Mouse (Mus musculus): ENCODE results near the gene Ncoa7. TPM values are rescaled to one million over a fixed set of nuclear protein-coding genes. Genes with fewer than 3 reads are reported as not detected.
A peak's percentile ranks its signal among the peaks of the same experiment; 100 is the strongest.

Ncoa7 gene
- polyA plus RNA-seq, 1 experiment from 2014 or later, result 11.8 TPM

DNA sequence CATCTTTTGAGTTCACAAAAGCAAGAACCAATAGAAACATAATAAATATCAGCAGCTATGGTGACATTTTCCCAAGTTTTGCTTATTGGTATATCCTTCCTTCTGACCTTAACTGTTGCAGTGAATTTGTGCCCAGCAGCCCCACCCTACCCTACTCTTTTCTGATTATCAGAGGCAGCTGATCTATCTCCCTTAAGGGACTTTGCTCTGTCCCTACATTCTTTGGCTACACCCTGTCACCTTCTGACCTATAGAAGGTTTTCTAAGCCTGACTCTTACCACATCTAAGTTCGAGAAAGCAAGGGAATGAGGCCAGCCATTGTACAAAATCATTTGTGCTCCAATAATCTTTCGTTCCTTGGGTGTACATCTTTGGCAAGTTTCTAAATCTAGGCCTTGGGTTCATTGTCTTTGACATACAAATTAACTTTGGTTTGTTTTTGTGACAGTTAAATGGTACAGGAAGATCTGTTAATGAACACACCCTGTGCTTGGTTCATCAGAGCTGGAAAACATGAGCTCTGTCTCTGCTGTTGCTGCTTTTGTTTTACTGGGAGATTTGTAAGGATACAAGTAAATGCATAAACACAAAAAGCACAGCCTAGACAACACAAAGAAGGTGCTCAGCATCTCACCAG lies 69.9 kb downstream of the Ncoa7 start:
- Histone ChIP-seq H3K27me3 (no peaks in the 10 kb centered on the region), H3K27ac (peak overlapping the region; percentile 40), H3K4me2 (no peak overlapping the region), H3K9me3 (replicated peaks) (no peaks in the 10 kb centered on the region), H3K4me3 (replicated peaks) (no peak overlapping the region), H3K9ac (0 out of 2 replicates have a peak overlapping the region, but pooled peaks have one; percentile 23), H3K36me3 (no peaks in the 10 kb centered on the region), H3K4me1 (replicated peaks) (peaks cover 54% of the 10 kb centered on the region)
- ATAC-seq (ENCODE audit: low read depth) (peak; percentile 73), DNase-seq (no peak)
- 80% methylated on average over 2 of the region's 2 CpGs for WGBS (ENCODE audit: insufficient replicate concordance)

GRCm38 (mm10) chr10:30731321-30731914 lies 71.7 kb downstream of the Ncoa7 start:
- peak overlapping the region; percentile 53 for H3K27ac ChIP-seq
- peaks cover 45% of the 10 kb centered on the region for H3K4me1 ChIP-seq (replicated peaks)
- 68% methylated on average over 3 of the region's 3 CpGs for WGBS (ENCODE audit: insufficient replicate concordance)
- H3K4me2 ChIP-seq, result no peak overlapping the region
- H3K27me3 ChIP-seq, result no peaks in the 10 kb centered on the region
- ATAC-seq (ENCODE audit: low read depth), result no peak
- H3K36me3 ChIP-seq, result no peaks in the 10 kb centered on the region
- no peak for DNase-seq
- 0 out of 2 replicates have a peak overlapping the region, but pooled peaks have one; percentile 17 for H3K9ac ChIP-seq
- no peak overlapping the region for H3K4me3 ChIP-seq (replicated peaks)
- no peaks in the 10 kb centered on the region for H3K9me3 ChIP-seq (replicated peaks)

GRCm38 (mm10) chr10:30730791-30731190 lies 72.3 kb downstream of the Ncoa7 start:
- WGBS (ENCODE audit: insufficient replicate concordance), result 29% methylated on average over 1 of the region's 1 CpGs
- H3K27ac ChIP-seq, result no peak overlapping the region
- H3K4me3 ChIP-seq (replicated peaks), result no peak overlapping the region
- no peaks in the 10 kb centered on the region for H3K9me3 ChIP-seq (replicated peaks)
- no peaks in the 10 kb centered on the region for H3K27me3 ChIP-seq
- H3K36me3 ChIP-seq, result no peaks in the 10 kb centered on the region
- H3K4me2 ChIP-seq, result no peak overlapping the region
- ATAC-seq (ENCODE audit: low read depth) (no peak), DNase-seq (no peak)
- peaks cover 40% of the 10 kb centered on the region for H3K4me1 ChIP-seq (replicated peaks)
- H3K9ac ChIP-seq, result no peak overlapping the region

GRCm38 (mm10) chr10:30729157-30730096 lies 73.7 kb downstream of the Ncoa7 start:
- no peaks in the 10 kb centered on the region for H3K27me3 ChIP-seq
- peaks cover 39% of the 10 kb centered on the region for H3K4me1 ChIP-seq (replicated peaks)
- H3K27ac ChIP-seq, result peak overlapping the region; percentile 14; the same call in 1 of the 2 replicates
- DNase-seq (no peak), ATAC-seq (ENCODE audit: low read depth) (peak; percentile 54)
- no peaks in the 10 kb centered on the region for H3K9me3 ChIP-seq (replicated peaks)
- WGBS (ENCODE audit: insufficient replicate concordance), result 83% methylated on average over 5 of the region's 5 CpGs
- H3K4me3 ChIP-seq (replicated peaks), result no peak overlapping the region
- H3K4me2 ChIP-seq, result no peak overlapping the region
- no peaks in the 10 kb centered on the region for H3K36me3 ChIP-seq
- no peak overlapping the region for H3K9ac ChIP-seq

- DNase-seq (no peak), ATAC-seq (ENCODE audit: low read depth) (no peak)
- H3K9ac ChIP-seq, result no peak overlapping the region
- no peak overlapping the region for H3K4me3 ChIP-seq (replicated peaks)
- H3K9me3 ChIP-seq (replicated peaks), result no peaks in the 10 kb centered on the region
- no peak overlapping the region for H3K4me2 ChIP-seq
- no peaks in the 10 kb centered on the region for H3K27me3 ChIP-seq
- no peak overlapping the region for H3K27ac ChIP-seq
- peaks cover 12% of the 10 kb centered on the region for H3K4me1 ChIP-seq (replicated peaks)
- H3K36me3 ChIP-seq, result 0 out of 2 replicates have a peak, but pooled peaks cover 8% of the 10 kb centered on the region
- 85% methylated on average over 1 of the region's 1 CpGs for WGBS (ENCODE audit: insufficient replicate concordance)
Measured at GRCm38 (mm10) chr10:30723014-30723413, 80.1 kb downstream of the Ncoa7 start.

DNA sequence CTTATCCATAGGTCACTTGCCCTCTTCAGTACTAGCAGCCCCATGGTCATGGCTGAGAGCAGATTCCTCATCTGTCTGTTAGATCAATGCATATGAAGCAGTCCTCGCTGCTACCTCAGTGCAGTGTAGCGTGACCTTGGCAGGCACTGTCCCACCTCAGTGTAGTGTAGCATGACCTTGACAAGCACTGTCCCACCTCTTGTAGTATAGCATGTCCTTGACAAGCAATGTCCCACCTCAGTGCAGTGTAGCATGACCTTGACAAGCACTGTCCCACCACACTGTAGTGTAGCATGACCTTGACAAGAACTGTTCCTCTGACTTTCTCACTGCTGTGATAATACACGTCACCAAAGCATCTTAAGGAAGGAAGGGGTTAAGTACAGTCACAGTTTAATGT lies 82.6 kb downstream of the Ncoa7 start:
- no peak overlapping the region for H3K9ac ChIP-seq
- H3K4me3 ChIP-seq (replicated peaks), result no peak overlapping the region
- no peak overlapping the region for H3K4me2 ChIP-seq
- WGBS (ENCODE audit: insufficient replicate concordance), result 79% methylated on average over 3 of the region's 3 CpGs
- ATAC-seq (ENCODE audit: low read depth), result peak; percentile 10; the same call in 1 of the 2 replicates
- H3K9me3 ChIP-seq (replicated peaks), result no peaks in the 10 kb centered on the region
- no peaks in the 10 kb centered on the region for H3K27me3 ChIP-seq
- 0 out of 2 replicates have a peak overlapping the region, but pooled peaks have one; percentile 40 for H3K27ac ChIP-seq
- peaks cover 12% of the 10 kb centered on the region for H3K4me1 ChIP-seq (replicated peaks)
- H3K36me3 ChIP-seq, result 0 out of 2 replicates have a peak, but pooled peaks cover 8% of the 10 kb centered on the region
- no peak for DNase-seq

DNA sequence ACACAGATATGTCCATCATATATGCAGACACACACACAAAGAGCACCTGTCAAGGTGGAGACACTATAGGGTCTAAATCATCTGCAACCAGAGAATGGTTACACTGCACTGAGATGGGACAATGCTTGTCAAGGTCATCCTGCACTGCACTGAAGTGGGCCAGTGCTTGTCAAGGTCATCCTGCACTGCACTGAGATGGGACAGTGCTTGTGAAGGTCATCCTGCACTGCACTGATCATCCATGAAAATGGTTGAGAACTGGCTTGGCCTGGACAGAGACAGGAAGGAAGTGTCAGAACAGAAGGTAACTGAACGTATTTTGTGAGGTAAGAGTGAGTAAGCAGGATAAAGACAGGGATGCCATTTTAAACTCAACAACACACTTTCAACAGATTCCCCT lies 83.2 kb downstream of the Ncoa7 start:
- 0 out of 2 replicates have a peak, but pooled peaks cover 8% of the 10 kb centered on the region for H3K36me3 ChIP-seq
- no peak overlapping the region for H3K4me2 ChIP-seq
- no peak overlapping the region for H3K4me3 ChIP-seq (replicated peaks)
- H3K27me3 ChIP-seq, result no peaks in the 10 kb centered on the region
- no peak for DNase-seq
- H3K4me1 ChIP-seq (replicated peaks), result peaks cover 12% of the 10 kb centered on the region
- 59% methylated on average over 1 of the region's 1 CpGs for WGBS (ENCODE audit: insufficient replicate concordance)
- H3K27ac ChIP-seq, result no peak overlapping the region
- no peaks in the 10 kb centered on the region for H3K9me3 ChIP-seq (replicated peaks)
- no peak for ATAC-seq (ENCODE audit: low read depth)
- H3K9ac ChIP-seq, result no peak overlapping the region

DNA sequence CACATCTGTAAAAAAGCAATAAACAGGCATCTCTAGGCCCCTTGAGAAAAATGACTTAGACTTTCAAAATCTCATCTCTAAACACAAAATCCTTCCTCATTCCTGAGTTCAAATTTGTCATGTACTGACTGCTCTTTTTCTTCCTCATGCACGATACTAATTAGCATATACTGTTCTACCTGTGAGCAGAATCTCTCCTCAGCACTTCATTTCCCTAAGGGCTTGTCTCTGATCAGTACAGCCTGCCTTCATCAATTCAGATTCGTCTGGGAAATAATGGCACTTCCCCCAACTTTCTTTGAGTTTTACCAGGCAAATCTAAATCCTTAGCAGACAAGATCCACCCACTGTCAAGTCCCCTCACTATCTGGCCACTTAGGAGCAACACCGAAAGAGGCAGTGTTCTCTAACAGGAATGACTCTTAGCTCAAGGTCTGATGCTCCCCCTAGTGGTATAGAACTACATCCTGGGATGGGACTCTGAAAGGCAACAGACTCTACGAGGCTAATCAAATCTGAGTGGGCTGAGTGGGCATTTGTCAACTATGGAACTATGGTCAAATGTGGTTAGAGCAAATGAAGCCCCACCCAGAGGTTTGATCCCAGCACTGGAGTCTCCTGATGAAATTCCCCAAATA lies 84.3 kb downstream of the Ncoa7 start:
- H3K9ac ChIP-seq, result no peak overlapping the region
- 0 out of 2 replicates have a peak, but pooled peaks cover 8% of the 10 kb centered on the region for H3K36me3 ChIP-seq
- no peak overlapping the region for H3K4me3 ChIP-seq (replicated peaks)
- no peaks in the 10 kb centered on the region for H3K27me3 ChIP-seq
- peak overlapping the region; percentile 10; the same call in 1 of the 2 replicates for H3K27ac ChIP-seq
- ATAC-seq (ENCODE audit: low read depth) (peak; percentile 81), DNase-seq (peak; percentile 52)
- H3K4me2 ChIP-seq, result no peak overlapping the region
- WGBS (ENCODE audit: insufficient replicate concordance), result 23% methylated on average over 4 of the region's 4 CpGs
- no peaks in the 10 kb centered on the region for H3K9me3 ChIP-seq (replicated peaks)
- peaks cover 12% of the 10 kb centered on the region for H3K4me1 ChIP-seq (replicated peaks)

DNA sequence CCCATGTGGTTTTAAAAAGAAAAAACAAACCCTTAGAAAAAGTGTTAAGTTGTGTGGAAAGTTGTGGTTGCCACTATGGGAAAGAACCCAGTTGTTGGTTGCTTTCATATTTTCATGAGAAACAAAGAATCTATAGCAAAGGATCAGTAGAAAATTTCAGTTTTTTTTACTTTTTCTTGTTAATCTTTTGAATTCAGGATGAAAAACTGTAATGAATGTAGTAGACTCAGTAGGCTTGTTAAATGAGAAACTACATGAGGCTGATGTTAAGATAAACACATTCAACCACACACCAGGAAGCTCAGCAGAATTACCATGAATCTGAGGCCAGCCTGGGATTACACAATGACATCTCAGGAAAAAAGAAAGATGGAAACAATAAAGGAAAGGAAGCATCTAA lies 87.0 kb downstream of the Ncoa7 start:
- no peak overlapping the region for H3K27ac ChIP-seq
- no peaks in the 10 kb centered on the region for H3K9me3 ChIP-seq (replicated peaks)
- H3K4me1 ChIP-seq (replicated peaks), result peaks cover 12% of the 10 kb centered on the region
- no peak overlapping the region for H3K9ac ChIP-seq
- DNase-seq (no peak), ATAC-seq (ENCODE audit: low read depth) (no peak)
- H3K4me2 ChIP-seq, result no peak overlapping the region
- no peaks in the 10 kb centered on the region for H3K27me3 ChIP-seq
- H3K4me3 ChIP-seq (replicated peaks), result no peak overlapping the region
- 0 out of 2 replicates have a peak, but pooled peaks cover 5% of the 10 kb centered on the region for H3K36me3 ChIP-seq

DNA sequence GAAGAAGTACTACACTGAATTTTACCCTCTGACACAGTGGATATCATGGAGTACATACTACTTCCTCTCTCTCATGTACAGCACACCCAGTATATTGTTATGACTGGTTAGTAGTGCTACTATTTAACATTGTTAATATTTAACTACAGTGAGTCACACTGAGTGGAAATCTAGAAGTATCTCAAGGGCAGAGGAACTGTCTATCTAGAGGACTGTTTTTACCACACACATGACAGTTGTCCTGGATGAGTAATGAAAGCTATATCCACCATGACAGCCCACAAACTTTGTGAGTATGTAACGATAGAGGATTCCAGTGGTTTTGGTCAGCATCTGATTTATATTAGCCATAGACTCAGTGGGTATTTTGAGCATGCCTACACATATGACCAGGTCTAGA lies 90.6 kb downstream of the Ncoa7 start:
- Histone ChIP-seq H3K27me3 (no peaks in the 10 kb centered on the region), H3K27ac (no peak overlapping the region), H3K4me3 (replicated peaks) (no peak overlapping the region), H3K4me1 (replicated peaks) (no peaks in the 10 kb centered on the region), H3K36me3 (no peaks in the 10 kb centered on the region), H3K4me2 (no peak overlapping the region), H3K9ac (no peak overlapping the region), H3K9me3 (replicated peaks) (no peaks in the 10 kb centered on the region)
- DNase-seq, result no peak
- 80% methylated on average over 1 of the region's 1 CpGs for WGBS (ENCODE audit: insufficient replicate concordance)
- no peak for ATAC-seq (ENCODE audit: low read depth)

Measured in liver, embryonic 13.5 days (tissue).